Mouse (Mus musculus) ES-E14 (cell line): Measurements from ENCODE around the gene Gm9639.

Experiments used
- CHD2 ChIP-seq: IDR thresholded peaks from 2 replicates; pipeline ENCODE4 v1.6.1; 2014; ENCODE audit warnings: mild to moderate bottlenecking, low read depth, low read length, inconsistent platforms
- ZC3H11A ChIP-seq: IDR thresholded peaks from 2 replicates; pipeline ENCODE4 v1.6.1; 2012; ENCODE audit warnings: low read depth, mild to moderate bottlenecking, inconsistent platforms, low read length, borderline replicate concordance

GRCm38 (mm10) chr10:77818523-77818922, 23.6 kb upstream of the Gm9639 start:
- TF ChIP-seq CHD2 (no peak), ZC3H11A (no peak)
